Mouse (Mus musculus) limb, embryonic 14.5 days (tissue): ENCODE measurements around the gene Cyb5r3. TPM values are rescaled to one million over a fixed set of nuclear protein-coding genes. Genes with fewer than 3 reads are reported as not detected.

Experiments used
- ATAC-seq: fragments of 200-750 bp; cut with Nextera tagmentation; 2 replicates; pipeline ENCODE4 v1.8.0; 2017; ENCODE audit warnings: low read depth, moderate number of reproducible peaks, moderate TSS enrichment; ENCODE audit not compliant: low FRiP score
- DNase-seq: peaks from one replicate; pipeline ENCODE4 v3.0.0-alpha.2; 2015; ENCODE audit warnings: low spot score
- H3K27ac ChIP-seq: fragments of 300-500 bp; sonication (generic); replicated peaks from 2 replicates; pipeline ENCODE4 v1.5.1; 2014; ENCODE audit warnings: low read depth, mild to moderate bottlenecking, low read length, moderate library complexity, mixed read lengths
- H3K27me3 ChIP-seq: fragments of 300-500 bp; sonication (generic); 2 replicates; pipeline ENCODE4 v1.6.1; 2014; ENCODE audit warnings: low read length, mixed read lengths; ENCODE audit not compliant: control insufficient read depth, insufficient read depth
- H3K36me3 ChIP-seq: fragments of 300-500 bp; sonication (generic); 2 replicates; pipeline ENCODE4 v1.6.1; 2014; ENCODE audit warnings: mild to moderate bottlenecking, low read length, moderate library complexity, mixed read lengths; ENCODE audit not compliant: control insufficient read depth, insufficient read depth
- H3K4me1 ChIP-seq: fragments of 300-500 bp; sonication (generic); 2 replicates; pipeline ENCODE4 v1.6.1; 2014; ENCODE audit warnings: antibody characterized with exemption, low read length, mixed read lengths; ENCODE audit not compliant: control insufficient read depth, insufficient read depth
- H3K4me2 ChIP-seq: fragments of 300-500 bp; sonication (generic); replicated peaks from 2 replicates; pipeline ENCODE4 v1.6.1; 2014; ENCODE audit warnings: low read depth, mild to moderate bottlenecking, low read length, moderate library complexity; ENCODE audit not compliant: severe bottlenecking
- H3K4me3 ChIP-seq: fragments of 300-500 bp; sonication (generic); replicated peaks from 2 replicates; pipeline ENCODE4 v1.5.1; 2014; ENCODE audit warnings: low read length
- H3K9ac ChIP-seq: fragments of 300-500 bp; sonication (generic); 2 replicates; pipeline ENCODE4 v1.6.1; 2014; ENCODE audit warnings: mild to moderate bottlenecking, low read depth, low read length, moderate library complexity; ENCODE audit not compliant: severe bottlenecking
- H3K9me3 ChIP-seq: fragments of 300-500 bp; sonication (generic); 2 replicates; pipeline ENCODE4 v1.6.1; 2016; ENCODE audit warnings: low read length; ENCODE audit not compliant: control insufficient read depth
- POLR2A ChIP-seq: fragments of 200-500 bp; IDR thresholded peaks from 2 replicates; pipeline ENCODE4 v1.8.0; 2012; ENCODE audit warnings: inconsistent platforms, mild to moderate bottlenecking, moderate library complexity, borderline replicate concordance; ENCODE audit not compliant: insufficient read depth, insufficient read length; ENCODE audit errors: extremely low read depth
- WGBS: fragments of 180-500 bp; shearing (Covaris S2); extraction: QIAGEN DNeasy Blood & Tissue Kit; methylation state at CpG from one replicate; pipeline ENCODE4 v1.1.7; 2014; 5-methylcytosine and 5-hydroxymethylcytosine counted together
- polyA plus RNA-seq, 2 experiments: library from polyadenylated mRNA; depleted of rRNA in 1 of 2; stranded (reverse) in 1 of 2; unstranded in 1 of 2; fragments of >200 nt; fragmentation: Nextera tagmentation in 1 of 2; extraction: Ambion mirVana in 1 of 2; gene quantifications; 2 replicates each; pipeline versions ENCODE4 v1.2.1 to v1.2.3; 2012 to 2014

Gene Cyb5r3
- polyA plus RNA-seq, 2 experiments = 73.3 to 136 TPM

DNA sequence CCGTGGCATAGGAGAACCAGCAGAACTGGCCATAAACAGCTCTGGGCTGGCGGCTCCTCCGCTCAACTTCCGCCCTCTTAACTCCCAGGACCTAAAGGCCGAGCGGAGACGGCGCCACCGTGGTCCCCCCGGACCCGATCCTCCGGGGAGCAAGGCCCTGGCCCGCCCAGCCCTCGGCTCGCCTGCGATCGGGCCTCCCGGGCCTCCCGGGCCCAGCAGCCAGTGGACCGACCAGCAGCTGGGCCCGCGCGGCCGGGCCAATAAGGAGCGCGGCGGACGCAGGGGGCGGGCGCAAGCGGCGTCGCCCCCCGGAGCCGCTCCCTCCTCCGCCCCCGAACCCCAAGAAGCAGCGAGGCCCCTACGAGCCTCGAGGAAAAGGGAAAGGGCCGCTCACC is 23.6 kb downstream of the Cyb5r3 start:
- Histone ChIP-seq H3K36me3 (peaks cover 26% of the 10 kb centered on the region), H3K9ac (peak overlapping the region; percentile 97), H3K27ac (peak overlapping the region; percentile 98), H3K4me2 (peak overlapping the region; percentile 82), H3K4me3 (peak overlapping the region; percentile 93), H3K4me1 (peaks cover 7% of the 10 kb centered on the region), H3K27me3 (no peaks in the 10 kb centered on the region), H3K9me3 (no peaks in the 10 kb centered on the region)
- WGBS = 1% methylated on average over 35 of the region's 41 CpGs
- DNase-seq = peak; percentile 73
- ATAC-seq = peak; percentile 74
- TF ChIP-seq POLR2A = no peak

DNA sequence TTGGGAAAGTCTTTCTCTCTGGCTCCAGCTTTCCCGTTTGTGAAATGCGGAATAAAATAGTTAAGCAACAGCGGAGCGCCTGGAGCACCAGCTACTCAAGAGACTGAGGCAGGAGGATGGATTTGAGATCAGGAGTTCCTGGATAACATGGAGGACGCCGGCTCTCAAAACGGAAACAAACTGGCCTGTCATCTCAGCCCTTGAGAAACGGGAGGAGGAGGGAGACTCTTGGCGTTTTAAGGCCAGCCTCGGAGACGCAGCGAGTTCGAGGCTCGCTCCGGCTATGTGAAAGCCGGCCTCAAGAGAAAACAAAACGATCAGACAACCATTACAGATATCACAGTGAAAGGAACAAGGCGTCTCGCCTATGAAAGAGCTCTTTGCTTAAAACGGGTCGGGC is 24.0 kb downstream of the Cyb5r3 start:
- DNase-seq (no peak), ATAC-seq (no peak)
- peak overlapping the region; percentile 97 for H3K9ac ChIP-seq
- 3% methylated on average over 21 of the region's 21 CpGs for WGBS
- peak overlapping the region; percentile 93 for H3K4me3 ChIP-seq
- TF ChIP-seq POLR2A = no peak
- no peaks in the 10 kb centered on the region for H3K27me3 ChIP-seq
- peaks cover 22% of the 10 kb centered on the region for H3K36me3 ChIP-seq
- H3K9me3 ChIP-seq = no peaks in the 10 kb centered on the region
- H3K4me2 ChIP-seq = peak overlapping the region; percentile 82
- peak overlapping the region; percentile 98 for H3K27ac ChIP-seq
- peaks cover 7% of the 10 kb centered on the region for H3K4me1 ChIP-seq

DNA sequence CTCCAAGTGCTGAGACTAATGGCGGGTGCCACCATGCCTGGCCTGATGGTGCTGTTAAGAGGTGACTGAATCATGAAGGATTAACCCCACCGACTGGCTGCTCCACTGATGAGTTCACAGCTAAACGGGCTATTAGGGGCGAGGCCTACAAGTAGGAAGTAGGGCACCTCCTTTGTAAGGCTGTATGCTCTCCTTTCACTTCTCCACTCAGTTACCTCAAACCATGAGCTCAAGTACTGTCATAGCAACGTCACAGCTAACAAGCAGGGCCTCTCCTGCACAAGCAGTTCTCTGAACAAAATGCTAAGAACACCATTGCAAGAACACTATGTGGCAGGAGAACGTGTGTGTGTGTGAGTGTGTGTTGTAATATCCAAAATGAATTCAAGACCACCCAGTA is 26.9 kb downstream of the Cyb5r3 start:
- no peak for DNase-seq
- ATAC-seq = no peak
- Histone ChIP-seq H3K36me3 (peaks cover 22% of the 10 kb centered on the region), H3K4me1 (peaks cover 7% of the 10 kb centered on the region), H3K9me3 (no peaks in the 10 kb centered on the region), H3K9ac (no peak overlapping the region), H3K4me2 (no peak overlapping the region), H3K27me3 (no peaks in the 10 kb centered on the region), H3K27ac (no peak overlapping the region), H3K4me3 (no peak overlapping the region)
- no peak for TF ChIP-seq POLR2A
- WGBS = 90% methylated on average over 6 of the region's 6 CpGs

DNA sequence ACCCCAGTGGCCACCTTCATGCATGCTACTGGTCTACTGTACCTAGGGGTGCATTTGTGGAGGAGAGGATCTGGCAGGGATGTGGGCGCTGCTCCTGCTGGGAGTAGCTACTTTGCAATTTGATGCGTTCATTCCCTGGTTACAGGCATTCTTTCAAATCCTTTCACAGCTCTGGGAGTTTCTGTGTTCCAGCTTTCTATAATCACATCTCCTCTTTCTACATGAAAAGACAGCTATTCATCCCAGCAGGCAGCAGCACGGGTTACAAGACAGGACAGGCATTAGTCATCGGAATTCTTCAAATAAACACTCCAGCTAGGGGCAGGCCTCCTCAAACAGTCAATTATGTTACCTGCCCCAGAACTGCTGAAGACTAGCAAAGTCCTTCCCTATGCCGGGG is 29.5 kb downstream of the Cyb5r3 start:
- peaks cover 3% of the 10 kb centered on the region; the same call in 1 of the 2 replicates for H3K4me1 ChIP-seq
- no peak for ATAC-seq
- WGBS = 62% methylated on average over 5 of the region's 5 CpGs
- H3K4me2 ChIP-seq = no peak overlapping the region
- H3K27ac ChIP-seq = no peak overlapping the region
- H3K4me3 ChIP-seq = no peak overlapping the region
- TF ChIP-seq POLR2A = no peak
- H3K9me3 ChIP-seq = no peaks in the 10 kb centered on the region
- DNase-seq = no peak
- H3K36me3 ChIP-seq = peaks cover 33% of the 10 kb centered on the region
- H3K9ac ChIP-seq = no peak overlapping the region
- H3K27me3 ChIP-seq = no peaks in the 10 kb centered on the region

DNA sequence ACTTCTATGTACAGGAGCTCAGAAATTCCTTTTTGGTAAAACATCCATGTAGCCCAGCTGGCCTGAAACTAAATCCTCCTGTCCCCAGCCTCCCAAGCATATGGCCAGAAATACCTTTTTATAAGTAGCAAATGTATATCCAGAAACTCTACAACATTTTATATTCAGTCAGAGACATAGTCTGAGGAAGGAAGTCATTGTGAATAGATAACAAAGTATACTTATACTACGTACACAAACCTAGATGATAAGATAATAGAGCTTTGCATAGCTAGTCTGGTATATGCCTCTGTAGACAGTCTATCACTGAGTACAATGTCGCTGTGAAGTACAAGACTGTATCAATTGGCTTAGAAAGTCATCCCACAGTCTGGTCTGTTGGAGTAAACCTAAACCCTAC is 36.7 kb downstream of the Cyb5r3 start:
- WGBS = 85% methylated on average over 2 of the region's 2 CpGs
- H3K9me3 ChIP-seq = no peaks in the 10 kb centered on the region
- H3K27me3 ChIP-seq = no peaks in the 10 kb centered on the region
- DNase-seq = no peak
- no peak overlapping the region for H3K27ac ChIP-seq
- TF ChIP-seq POLR2A = no peak
- H3K36me3 ChIP-seq = peaks cover 81% of the 10 kb centered on the region
- no peak overlapping the region for H3K4me3 ChIP-seq
- H3K9ac ChIP-seq = no peak overlapping the region
- no peaks in the 10 kb centered on the region for H3K4me1 ChIP-seq
- H3K4me2 ChIP-seq = no peak overlapping the region
- ATAC-seq = no peak

DNA sequence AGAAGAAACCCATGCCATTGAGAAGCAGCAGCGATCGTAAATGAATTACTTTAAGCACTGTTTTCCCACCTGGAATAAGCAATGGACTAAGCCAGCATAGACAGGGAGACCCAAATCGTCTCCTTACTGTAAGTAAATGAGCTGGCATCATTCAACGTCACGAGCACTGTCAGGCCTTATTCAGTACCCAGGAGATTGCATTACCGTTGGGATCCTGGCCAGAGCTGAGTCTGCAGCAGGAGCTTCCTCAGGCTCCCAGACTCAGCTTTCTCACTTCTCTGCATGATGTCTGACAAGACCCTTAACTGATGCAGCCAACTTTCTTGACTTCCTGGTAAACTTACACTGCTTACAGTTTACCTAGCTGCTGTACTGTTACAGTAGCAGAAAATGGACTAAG is 37.7 kb downstream of the Cyb5r3 start:
- no peak for ATAC-seq
- no peak overlapping the region for H3K27ac ChIP-seq
- 90% methylated on average over 6 of the region's 6 CpGs for WGBS

More for the DNA sequence above, 37.7 kb downstream of the Cyb5r3 start:
- Histone ChIP-seq H3K9ac (no peak overlapping the region), H3K4me3 (no peak overlapping the region), H3K36me3 (peaks cover 89% of the 10 kb centered on the region), H3K4me1 (no peaks in the 10 kb centered on the region), H3K4me2 (no peak overlapping the region), H3K27me3 (no peaks in the 10 kb centered on the region), H3K9me3 (no peaks in the 10 kb centered on the region)
- DNase-seq = no peak
- no peak for TF ChIP-seq POLR2A
